Mouse (Mus musculus): ENCODE results near the gene Per1. TPM values are rescaled to one million over a fixed set of nuclear protein-coding genes. Genes with fewer than 3 reads are reported as not detected.
"Not testable (repeated sequence)": the region's sequence is repeated elsewhere in the genome, so short reads cannot be mapped to it uniquely, and the experiment has no call there.

The Per1 gene
- polyA plus RNA-seq, 1 experiment from 2014 or later: 6.4 TPM

DNA sequence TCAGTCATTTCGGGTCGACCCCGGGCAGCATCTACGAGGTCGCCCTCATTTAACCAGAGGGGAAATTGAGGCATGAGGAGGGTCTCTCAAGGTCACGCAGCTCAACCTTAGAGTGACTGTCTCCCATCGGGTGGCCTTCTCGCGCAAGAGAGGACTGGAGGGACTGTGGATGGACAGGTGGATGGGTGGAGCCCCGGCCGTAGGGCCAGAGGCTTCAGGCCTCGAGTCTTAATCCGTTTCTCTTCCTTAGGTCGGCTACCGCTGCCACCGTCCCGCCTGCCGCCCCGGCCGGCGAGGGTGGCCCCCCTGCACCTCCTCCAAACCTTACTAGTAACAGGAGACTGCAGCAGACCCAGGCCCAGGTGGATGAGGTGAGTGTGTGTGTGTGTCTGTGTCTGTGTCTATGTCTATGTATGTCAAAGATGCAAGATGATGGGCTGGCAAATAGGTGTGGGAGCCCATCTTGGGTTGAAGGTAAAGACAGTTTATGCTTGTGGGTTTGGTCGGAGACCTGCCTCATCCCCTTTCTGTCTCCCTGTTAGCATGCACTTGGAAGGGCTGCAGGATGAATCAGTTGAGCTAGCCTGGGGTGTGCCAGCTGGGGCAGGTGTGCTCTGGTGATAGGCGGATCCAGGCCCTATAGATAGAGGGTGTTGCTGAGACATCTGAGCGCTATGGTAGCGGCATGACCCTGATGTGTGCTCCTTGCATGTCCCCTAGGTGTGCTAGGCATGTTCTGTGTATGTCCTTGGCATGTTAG lies 6.0 kb upstream of the Per1 start:
- Histone ChIP-seq H3K9ac (peak overlapping the region; percentile 99), H3K36me3 (ENCODE audit: poor library complexity, severe bottlenecking) (peaks cover 26% of the 10 kb centered on the region), H3K4me3 (peak overlapping the region; percentile 99), H3K9me3 (replicated peaks) (no peaks in the 10 kb centered on the region), H3K27ac (peak overlapping the region; percentile 95), H3K4me2 (peak overlapping the region; percentile 99), H3K4me1 (peaks cover 29% of the 10 kb centered on the region), H3K27me3 (no peaks in the 10 kb centered on the region)
- 12% methylated on average over 25 of the region's 25 CpGs for WGBS
- ATAC-seq: peak; percentile 36

DNA sequence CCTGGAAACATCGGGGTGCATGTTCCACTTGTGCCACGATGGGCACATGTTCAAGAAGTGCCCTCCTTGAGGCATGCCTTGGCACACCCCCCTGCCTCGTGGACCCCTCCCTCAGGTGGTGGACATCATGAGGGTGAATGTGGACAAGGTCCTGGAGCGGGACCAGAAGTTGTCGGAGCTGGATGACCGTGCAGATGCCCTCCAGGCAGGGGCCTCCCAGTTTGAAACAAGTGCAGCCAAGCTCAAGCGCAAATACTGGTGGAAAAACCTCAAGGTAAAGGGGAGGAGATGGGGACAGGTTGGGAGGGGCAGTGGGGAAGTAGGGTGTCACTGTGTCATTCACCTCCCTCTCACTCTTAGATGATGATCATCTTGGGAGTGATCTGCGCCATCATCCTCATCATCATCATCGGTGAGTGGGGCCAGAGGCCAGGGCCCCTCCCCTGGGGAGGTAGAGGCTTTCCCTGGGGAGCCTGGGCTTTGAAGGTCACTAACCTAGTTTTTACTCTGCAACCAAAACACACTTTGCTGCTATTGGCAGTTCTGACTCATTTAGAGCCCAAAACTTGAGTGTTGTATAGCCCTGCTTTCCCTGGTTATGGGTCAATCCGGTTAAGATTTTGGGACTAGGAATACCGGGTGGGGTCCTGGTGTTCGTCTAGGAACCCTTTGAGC lies 5.3 kb upstream of the Per1 start:
- Histone ChIP-seq H3K4me1 (peaks cover 34% of the 10 kb centered on the region), H3K9ac (peak overlapping the region; percentile 99), H3K27me3 (no peaks in the 10 kb centered on the region), H3K27ac (no peak overlapping the region; the same call in 1 of the 2 replicates), H3K4me3 (peak overlapping the region; percentile 99), H3K4me2 (peak overlapping the region; percentile 99), H3K9me3 (replicated peaks) (no peaks in the 10 kb centered on the region), H3K36me3 (ENCODE audit: poor library complexity, severe bottlenecking) (peaks cover 26% of the 10 kb centered on the region)
- 88% methylated on average over 12 of the region's 12 CpGs for WGBS
- ATAC-seq: no peak

- no peaks in the 10 kb centered on the region for H3K27me3 ChIP-seq
- no peaks in the 10 kb centered on the region for H3K9me3 ChIP-seq (replicated peaks)
- peak overlapping the region; percentile 99 for H3K9ac ChIP-seq
- 64% methylated on average over 5 of the region's 6 CpGs for WGBS
- ATAC-seq: no peak
- peaks cover 36% of the 10 kb centered on the region for H3K4me1 ChIP-seq
- H3K27ac ChIP-seq: no peak overlapping the region; the same call in none of the 2 replicates
- peak overlapping the region; percentile 99 for H3K4me2 ChIP-seq
- H3K4me3 ChIP-seq: no peak overlapping the region
- peaks cover 26% of the 10 kb centered on the region for H3K36me3 ChIP-seq (ENCODE audit: poor library complexity, severe bottlenecking)
These were observed 4.7 kb upstream of the Per1 start for GRCm38 (mm10) chr11:69090367-69090766.

- no peaks in the 10 kb centered on the region for H3K9me3 ChIP-seq (replicated peaks)
- H3K27me3 ChIP-seq: no peaks in the 10 kb centered on the region
- peaks cover 50% of the 10 kb centered on the region for H3K4me1 ChIP-seq
- no peak overlapping the region for H3K9ac ChIP-seq
- WGBS: 66% methylated on average over 7 of the region's 7 CpGs
- peaks cover 26% of the 10 kb centered on the region for H3K36me3 ChIP-seq (ENCODE audit: poor library complexity, severe bottlenecking)
- no peak for ATAC-seq
- H3K4me3 ChIP-seq: no peak overlapping the region
- H3K27ac ChIP-seq: no peak overlapping the region
- no peak overlapping the region for H3K4me2 ChIP-seq
These were observed 3.2 kb upstream of the Per1 start for GRCm38 (mm10) chr11:69091566-69092385.

GRCm38 (mm10) chr11:69092386-69092751 lies 2.6 kb upstream of the Per1 start:
- no peaks in the 10 kb centered on the region for H3K27me3 ChIP-seq
- no peak overlapping the region for H3K27ac ChIP-seq
- H3K9ac ChIP-seq: no peak overlapping the region
- H3K36me3 ChIP-seq (ENCODE audit: poor library complexity, severe bottlenecking): peaks cover 26% of the 10 kb centered on the region
- no peak overlapping the region for H3K4me3 ChIP-seq
- no peaks in the 10 kb centered on the region for H3K9me3 ChIP-seq (replicated peaks)
- peaks cover 54% of the 10 kb centered on the region for H3K4me1 ChIP-seq
- WGBS: 2% methylated on average over 3 of the region's 3 CpGs
- no peak for ATAC-seq
- no peak overlapping the region for H3K4me2 ChIP-seq

- Histone ChIP-seq H3K9ac (no peak overlapping the region), H3K4me2 (no peak overlapping the region), H3K9me3 (replicated peaks) (no peaks in the 10 kb centered on the region), H3K36me3 (ENCODE audit: poor library complexity, severe bottlenecking) (peaks cover 26% of the 10 kb centered on the region), H3K27me3 (no peaks in the 10 kb centered on the region), H3K4me3 (no peak overlapping the region), H3K4me1 (peaks cover 58% of the 10 kb centered on the region), H3K27ac (no peak overlapping the region)
- ATAC-seq: no peak
- 91% methylated on average over 4 of the region's 4 CpGs for WGBS
These were observed 2.1 kb upstream of the Per1 start for GRCm38 (mm10) chr11:69092871-69093270.

- not testable (repeated sequence) for H3K27ac ChIP-seq; H3K9ac ChIP-seq; H3K27me3 ChIP-seq; H3K9me3 ChIP-seq (replicated peaks); H3K4me3 ChIP-seq; ATAC-seq; H3K4me2 ChIP-seq
- peaks cover 26% of the 10 kb centered on the region for H3K36me3 ChIP-seq (ENCODE audit: poor library complexity, severe bottlenecking)
- WGBS: 88% methylated on average over 7 of the region's 7 CpGs
- peaks cover 65% of the 10 kb centered on the region for H3K4me1 ChIP-seq
These were observed 1.2 kb upstream of the Per1 start for GRCm38 (mm10) chr11:69093856-69094255.

- ATAC-seq: no peak
- no peaks in the 10 kb centered on the region for H3K27me3 ChIP-seq
- H3K4me1 ChIP-seq: peaks cover 64% of the 10 kb centered on the region
- H3K9ac ChIP-seq: peak overlapping the region; percentile 53
- peaks cover 18% of the 10 kb centered on the region; the same call in 1 of the 2 replicates for H3K36me3 ChIP-seq (ENCODE audit: poor library complexity, severe bottlenecking)
- H3K4me3 ChIP-seq: peak overlapping the region; percentile 43
- no peaks in the 10 kb centered on the region for H3K9me3 ChIP-seq (replicated peaks)
- WGBS: 2% methylated on average over 27 of the region's 27 CpGs
- H3K4me2 ChIP-seq: peak overlapping the region; percentile 93
- H3K27ac ChIP-seq: peak overlapping the region; percentile 54; the same call in 1 of the 2 replicates
These were observed 654 bp downstream of the Per1 start for GRCm38 (mm10) chr11:69095511-69096231.

DNA sequence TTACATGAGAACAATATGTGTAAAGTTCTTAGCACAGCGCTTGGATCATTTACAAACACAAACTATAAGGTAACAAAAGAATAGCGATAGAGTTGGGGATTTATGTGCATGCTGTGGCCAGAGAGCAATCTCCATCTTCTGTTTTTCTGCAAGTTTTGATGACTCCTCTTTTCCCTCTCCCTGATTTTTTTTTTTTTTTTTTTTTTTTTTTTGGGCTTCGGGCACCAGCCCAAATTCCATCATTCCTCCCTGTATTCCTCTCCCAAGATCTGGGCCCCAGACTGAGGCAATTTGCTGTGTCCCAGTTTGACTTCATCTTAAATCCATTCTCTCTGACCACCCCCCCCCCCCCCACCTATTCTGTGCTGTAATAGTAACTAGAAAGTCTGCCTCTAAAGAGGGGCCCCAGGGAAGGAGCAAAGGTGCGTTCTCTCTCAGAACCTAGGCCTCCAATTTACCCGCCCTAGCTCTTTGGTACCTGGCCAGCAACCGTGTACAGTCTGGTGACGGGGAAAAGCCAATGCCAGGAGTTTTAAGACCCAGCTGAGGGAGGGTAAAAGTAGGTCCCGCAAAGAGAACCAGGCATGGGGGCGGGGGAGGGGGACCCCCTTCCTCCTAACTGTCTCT lies 1.5 kb downstream of the Per1 start:
- H3K9me3 ChIP-seq (replicated peaks): no peaks in the 10 kb centered on the region
- peak overlapping the region; percentile 58 for H3K9ac ChIP-seq
- H3K36me3 ChIP-seq (ENCODE audit: poor library complexity, severe bottlenecking): peaks cover 19% of the 10 kb centered on the region
- peaks cover 65% of the 10 kb centered on the region for H3K4me1 ChIP-seq
- peak overlapping the region; percentile 43 for H3K4me3 ChIP-seq
- no peak for ATAC-seq
- H3K27ac ChIP-seq: peak overlapping the region; percentile 91
- no peaks in the 10 kb centered on the region for H3K27me3 ChIP-seq
- H3K4me2 ChIP-seq: peak overlapping the region; percentile 93
- 14% methylated on average over 9 of the region's 9 CpGs for WGBS

DNA sequence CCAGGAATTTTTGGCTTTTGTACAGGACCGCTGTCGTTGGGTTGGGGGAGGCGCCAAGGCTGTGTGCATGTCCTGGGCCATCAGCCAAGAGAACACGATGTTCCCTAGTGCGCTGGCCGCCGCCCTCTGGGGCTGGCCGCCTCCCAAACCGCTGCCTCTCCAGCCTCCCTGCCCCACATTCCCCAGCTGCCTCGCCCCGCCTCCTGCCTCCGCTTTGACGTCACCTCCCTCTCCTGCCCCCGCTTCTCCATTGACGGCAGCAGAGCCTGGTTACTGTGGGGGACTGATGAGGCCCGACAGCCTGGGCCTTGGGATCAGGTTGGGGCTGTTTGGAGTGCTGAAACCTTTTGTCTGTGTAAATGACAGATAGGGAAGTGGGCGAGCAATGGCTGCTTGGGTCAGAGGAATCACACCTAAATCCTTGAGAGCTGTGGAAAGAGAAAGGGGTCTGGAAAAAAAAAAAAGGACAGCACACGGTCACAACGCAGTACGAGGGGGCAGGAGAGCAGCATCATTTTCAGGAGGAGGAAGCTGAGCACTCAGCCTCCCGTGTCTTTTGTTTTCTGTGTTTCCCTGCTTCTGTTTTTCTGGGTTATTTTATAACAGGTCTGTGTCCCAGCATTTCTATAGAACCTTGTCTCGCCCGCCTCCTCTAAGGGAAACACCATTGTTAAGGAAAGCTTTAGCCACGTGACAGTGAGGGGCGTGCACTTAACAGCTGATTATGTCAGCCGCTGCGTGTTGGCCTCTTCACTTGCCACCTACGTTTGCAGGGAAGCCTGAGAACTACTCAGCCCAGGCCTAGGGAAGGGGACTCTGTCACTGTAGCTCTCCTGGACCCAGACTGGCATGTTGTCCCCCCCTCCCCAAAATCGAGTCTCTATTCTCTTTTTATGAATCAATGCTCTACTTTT lies 2.2 kb downstream of the Per1 start:
- H3K9me3 ChIP-seq (replicated peaks): no peaks in the 10 kb centered on the region
- H3K36me3 ChIP-seq (ENCODE audit: poor library complexity, severe bottlenecking): peaks cover 24% of the 10 kb centered on the region
- H3K4me2 ChIP-seq: peak overlapping the region; percentile 93
- WGBS: 2% methylated on average over 29 of the region's 29 CpGs
- H3K9ac ChIP-seq: peak overlapping the region; percentile 58
- peak overlapping the region; percentile 30 for H3K4me3 ChIP-seq
- ATAC-seq: no peak; the same call in 1 of the 2 replicates
- no peaks in the 10 kb centered on the region for H3K27me3 ChIP-seq
- H3K27ac ChIP-seq: peak overlapping the region; percentile 91
- H3K4me1 ChIP-seq: peaks cover 65% of the 10 kb centered on the region
